Mouse (Mus musculus) kidney, embryonic 15.5 days (tissue): ENCODE results near the gene Hnrnpd. TPM values are rescaled to one million over a fixed set of nuclear protein-coding genes. Genes with fewer than 3 reads are reported as not detected.

Experiments
- ATAC-seq: fragments of 200-750 bp; cut with Nextera tagmentation; replicated peaks from 2 replicates; pipeline ENCODE4 v1.8.0; 2017; ENCODE audit warnings: moderate TSS enrichment; ENCODE audit not compliant: low FRiP score
- H3K27ac ChIP-seq: fragments of 300-500 bp; sonication (generic); 2 replicates; pipeline ENCODE4 v1.5.1; 2015; ENCODE audit warnings: mild to moderate bottlenecking, inconsistent platforms
- H3K27me3 ChIP-seq: fragments of 300-500 bp; sonication (generic); 2 replicates; pipeline ENCODE4 v1.6.1; 2015; ENCODE audit warnings: inconsistent platforms
- H3K36me3 ChIP-seq: fragments of 300-500 bp; sonication (generic); 2 replicates; pipeline ENCODE4 v1.6.1; 2015; ENCODE audit warnings: inconsistent platforms
- H3K4me1 ChIP-seq: fragments of 300-500 bp; sonication (generic); 2 replicates; pipeline ENCODE4 v1.6.1; 2015; ENCODE audit warnings: inconsistent platforms
- H3K4me2 ChIP-seq: fragments of 300-500 bp; sonication (generic); 2 replicates; pipeline ENCODE4 v1.6.1; 2015; ENCODE audit warnings: moderate library complexity, mild to moderate bottlenecking, inconsistent platforms
- H3K4me3 ChIP-seq: fragments of 300-500 bp; sonication (generic); replicated peaks from 2 replicates; pipeline ENCODE4 v1.5.1; 2015; ENCODE audit warnings: mild to moderate bottlenecking, inconsistent platforms
- H3K9ac ChIP-seq: fragments of 300-500 bp; sonication (generic); 2 replicates; pipeline ENCODE4 v1.6.1; 2015; ENCODE audit warnings: mild to moderate bottlenecking, inconsistent platforms
- H3K9me3 ChIP-seq: fragments of 300-500 bp; sonication (generic); replicated peaks from 2 replicates; pipeline ENCODE4 v1.6.1; 2016; ENCODE audit warnings: inconsistent platforms
- WGBS: fragments of 180-500 bp; shearing (Covaris S2); methylation state at CpG from one replicate; pipeline ENCODE4 v1.1.7; 2015; ENCODE audit warnings: mixed read lengths; 5-methylcytosine and 5-hydroxymethylcytosine counted together
- polyA plus RNA-seq: library from polyadenylated mRNA; unstranded; fragments of >200 nt; fragmentation: Nextera tagmentation; extraction: Ambion mirVana; gene quantifications from 2 replicates; pipeline ENCODE4 v1.2.1, GENCODE M21; 2015

The Hnrnpd gene
- polyA plus RNA-seq, 1 experiment from 2014 or later, result 231 TPM

- H3K4me3 ChIP-seq, result no peak overlapping the region
- no peaks in the 10 kb centered on the region for H3K9me3 ChIP-seq
- H3K4me2 ChIP-seq, result no peak overlapping the region
- H3K9ac ChIP-seq, result no peak overlapping the region
- WGBS, result 79% methylated on average over 7 of the region's 7 CpGs
- H3K36me3 ChIP-seq, result no peaks in the 10 kb centered on the region
- no peak overlapping the region for H3K27ac ChIP-seq
- ATAC-seq, result no peak
- no peaks in the 10 kb centered on the region for H3K4me1 ChIP-seq
- H3K27me3 ChIP-seq, result no peaks in the 10 kb centered on the region
Observed at GRCm38 (mm10) chr5:100000048-100000447, 21.3 kb upstream of the Hnrnpd start.

DNA sequence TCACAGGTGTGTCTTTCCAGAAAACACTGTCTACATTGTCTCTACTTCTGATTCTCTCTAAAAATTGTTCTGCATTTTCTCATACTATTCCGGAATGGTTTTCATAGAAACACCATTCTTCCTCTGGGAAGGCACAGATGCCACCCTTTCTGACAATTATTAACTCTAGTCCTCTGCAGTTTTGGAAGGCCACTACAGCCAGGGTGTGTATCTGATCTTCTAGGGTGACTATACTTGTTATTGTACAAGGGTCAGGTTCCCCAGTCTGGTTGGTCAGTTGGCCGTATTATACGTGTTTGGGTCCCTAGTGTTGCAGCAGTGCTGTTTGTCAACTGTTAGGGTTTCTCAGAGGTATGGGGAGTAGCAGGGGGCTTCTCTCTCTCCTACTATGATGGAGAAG, 15.9 kb upstream of the Hnrnpd start:
- Histone ChIP-seq H3K9me3 (no peaks in the 10 kb centered on the region), H3K4me2 (no peak overlapping the region), H3K4me1 (no peaks in the 10 kb centered on the region), H3K27me3 (no peaks in the 10 kb centered on the region), H3K9ac (no peak overlapping the region), H3K36me3 (no peaks in the 10 kb centered on the region), H3K4me3 (no peak overlapping the region), H3K27ac (no peak overlapping the region)
- 89% methylated on average over 3 of the region's 3 CpGs for WGBS
- ATAC-seq, result no peak

DNA sequence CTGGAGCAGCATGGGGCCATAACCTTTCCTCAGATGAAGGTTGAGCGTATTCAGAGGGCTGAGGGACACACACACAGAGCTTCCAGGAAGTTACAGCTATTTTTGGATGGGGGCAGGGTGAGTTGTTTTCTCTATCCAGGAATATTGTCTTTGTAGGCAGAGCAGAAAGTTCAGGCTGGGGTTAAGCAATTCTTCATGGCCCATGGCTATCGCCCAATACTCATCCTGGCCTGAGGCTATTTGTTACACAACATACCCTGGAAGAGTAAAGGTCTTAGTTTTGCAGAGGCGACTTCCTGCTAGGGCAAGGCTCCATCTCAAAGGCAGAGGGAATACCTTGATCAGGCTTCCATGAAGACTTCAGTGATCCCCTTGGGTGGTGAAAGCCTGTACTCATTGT, 15.4 kb upstream of the Hnrnpd start:
- H3K9me3 ChIP-seq, result no peaks in the 10 kb centered on the region
- no peak overlapping the region for H3K27ac ChIP-seq
- no peak overlapping the region for H3K4me2 ChIP-seq
- no peak overlapping the region for H3K9ac ChIP-seq
- H3K27me3 ChIP-seq, result no peaks in the 10 kb centered on the region
- WGBS, result 75% methylated on average over 3 of the region's 3 CpGs
- H3K4me1 ChIP-seq, result no peaks in the 10 kb centered on the region
- ATAC-seq, result no peak
- no peaks in the 10 kb centered on the region for H3K36me3 ChIP-seq
- H3K4me3 ChIP-seq, result no peak overlapping the region

- no peak for ATAC-seq
- H3K9ac ChIP-seq, result no peak overlapping the region
- no peak overlapping the region for H3K4me2 ChIP-seq
- no peaks in the 10 kb centered on the region; the same call in 1 of the 2 replicates for H3K36me3 ChIP-seq
- H3K27ac ChIP-seq, result no peak overlapping the region
- no peaks in the 10 kb centered on the region for H3K27me3 ChIP-seq
- H3K9me3 ChIP-seq, result no peaks in the 10 kb centered on the region
- peaks cover 8% of the 10 kb centered on the region; the same call in 1 of the 2 replicates for H3K4me1 ChIP-seq
- WGBS, result 88% methylated on average over 9 of the region's 9 CpGs
- no peak overlapping the region for H3K4me3 ChIP-seq
Observed at GRCm38 (mm10) chr5:99983452-99984061, 4.8 kb upstream of the Hnrnpd start.

DNA sequence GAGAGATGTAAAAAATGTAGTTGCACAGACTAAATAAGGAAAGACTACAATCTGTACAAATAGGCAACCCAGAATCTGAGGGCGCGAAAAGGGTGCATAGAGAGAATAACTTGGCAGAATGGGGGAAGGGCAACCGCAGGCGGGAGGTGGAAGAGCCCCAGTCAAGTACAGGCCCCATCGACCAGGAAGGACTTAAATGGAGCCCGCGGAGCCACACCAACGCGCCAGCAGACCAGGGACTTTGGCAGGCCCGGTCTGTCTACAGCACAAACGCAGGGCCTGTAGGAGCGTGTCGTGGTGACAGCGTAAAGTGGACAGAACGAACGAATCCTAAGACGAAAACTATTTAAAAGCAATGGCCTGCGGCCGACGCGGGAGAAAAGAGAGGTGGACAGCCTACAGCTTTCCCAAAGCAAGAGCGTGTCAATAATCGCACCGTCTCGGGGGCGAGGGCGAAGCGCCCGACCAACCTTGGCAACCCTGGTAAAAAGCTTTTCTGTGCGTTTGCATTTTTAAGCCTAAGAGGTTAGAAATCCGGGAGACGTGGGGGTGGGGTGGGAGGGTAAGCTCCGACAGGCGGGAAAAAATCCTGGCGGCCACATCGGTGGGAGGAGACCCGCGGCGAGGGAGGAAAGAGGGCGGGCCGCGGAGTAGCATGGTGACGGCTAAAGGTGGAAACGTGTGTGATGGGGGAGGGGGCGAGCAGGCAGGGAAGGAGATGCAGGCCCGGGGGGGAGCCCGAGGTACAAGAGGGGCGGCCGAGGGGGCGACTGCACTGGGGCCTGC, 1.0 kb downstream of the Hnrnpd start:
- Histone ChIP-seq H3K4me1 (peaks cover 35% of the 10 kb centered on the region), H3K27ac (peak overlapping the region; percentile 100), H3K9me3 (no peaks in the 10 kb centered on the region), H3K4me3 (peak overlapping the region; percentile 94), H3K36me3 (peaks cover 7% of the 10 kb centered on the region), H3K4me2 (peak overlapping the region; percentile 68), H3K27me3 (no peaks in the 10 kb centered on the region), H3K9ac (peak overlapping the region; percentile 97)
- peak; percentile 66 for ATAC-seq
- under 1% methylated on average over 50 of the region's 50 CpGs for WGBS

- peaks cover 12% of the 10 kb centered on the region for H3K36me3 ChIP-seq
- peak overlapping the region; percentile 97 for H3K9ac ChIP-seq
- H3K27ac ChIP-seq, result no peak overlapping the region
- 6% methylated on average over 8 of the region's 8 CpGs for whole genome bisulfite sequencing
- H3K9me3 ChIP-seq, result no peaks in the 10 kb centered on the region
- H3K4me3 ChIP-seq, result peak overlapping the region; percentile 94
- H3K4me1 ChIP-seq, result peaks cover 37% of the 10 kb centered on the region
- H3K27me3 ChIP-seq, result no peaks in the 10 kb centered on the region
- no peak for ATAC-seq
- peak overlapping the region; percentile 68 for H3K4me2 ChIP-seq
Observed at GRCm38 (mm10) chr5:99976334-99976955, 2.3 kb downstream of the Hnrnpd start.

DNA sequence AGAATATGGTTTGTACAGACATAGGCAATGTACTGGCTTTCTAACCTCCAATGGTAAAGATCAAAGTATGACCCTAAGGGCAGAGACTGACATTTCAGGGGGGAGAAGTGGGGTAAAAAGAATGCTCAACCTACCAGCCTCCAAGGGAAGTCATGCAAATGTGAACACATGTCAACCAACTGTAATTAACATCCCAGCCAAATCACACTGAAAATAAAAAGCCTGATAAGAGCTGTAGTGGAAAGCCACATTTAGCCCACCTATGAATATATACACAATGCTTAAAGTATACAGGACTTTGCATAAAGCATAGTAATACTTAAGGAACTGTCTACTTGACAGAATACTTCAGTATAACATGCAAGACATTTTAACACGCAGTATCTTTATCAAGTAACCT, 3.0 kb downstream of the Hnrnpd start:
- Histone ChIP-seq H3K4me2 (peak overlapping the region; percentile 68), H3K4me1 (peaks cover 37% of the 10 kb centered on the region), H3K9ac (no peak overlapping the region), H3K9me3 (no peaks in the 10 kb centered on the region), H3K27me3 (no peaks in the 10 kb centered on the region), H3K36me3 (peaks cover 14% of the 10 kb centered on the region), H3K27ac (no peak overlapping the region), H3K4me3 (peak overlapping the region; percentile 94)
- ATAC-seq, result no peak
- 63% methylated on average over 1 of the region's 1 CpGs for WGBS

GRCm38 (mm10) chr5:99975061-99975460, 3.7 kb downstream of the Hnrnpd start:
- ATAC-seq, result no peak
- no peaks in the 10 kb centered on the region for H3K27me3 ChIP-seq
- H3K9me3 ChIP-seq, result no peaks in the 10 kb centered on the region
- 52% methylated on average over 4 of the region's 4 CpGs for WGBS
- no peak overlapping the region for H3K9ac ChIP-seq
- H3K4me3 ChIP-seq, result peak overlapping the region; percentile 24
- H3K36me3 ChIP-seq, result peaks cover 20% of the 10 kb centered on the region
- peak overlapping the region; percentile 68 for H3K4me2 ChIP-seq
- H3K4me1 ChIP-seq, result peaks cover 34% of the 10 kb centered on the region
- 0 out of 2 replicates have a peak overlapping the region, but pooled peaks have one; percentile 32 for H3K27ac ChIP-seq

DNA sequence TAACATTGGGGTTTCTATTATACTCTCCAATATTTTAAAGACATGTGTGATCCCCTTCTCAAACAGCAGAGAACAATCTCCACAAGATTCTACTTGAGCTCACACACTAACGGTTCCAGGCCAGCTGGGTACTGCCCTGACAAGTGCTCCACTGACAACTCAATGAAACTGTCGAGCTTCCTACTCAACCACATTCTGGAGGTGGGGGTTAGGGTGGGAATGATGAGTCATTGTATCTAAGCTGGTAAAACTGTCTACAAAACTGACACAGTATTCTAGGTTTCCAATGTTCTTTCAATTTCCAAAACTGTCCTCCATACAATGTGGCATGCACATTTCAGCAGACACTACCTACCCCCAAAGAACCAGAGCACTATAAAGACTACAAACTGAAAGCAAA, 4.8 kb downstream of the Hnrnpd start:
- ATAC-seq, result no peak
- H3K4me2 ChIP-seq, result peak overlapping the region; percentile 68
- H3K4me3 ChIP-seq, result no peak overlapping the region; the same call in 1 of the 2 replicates
- peaks cover 26% of the 10 kb centered on the region for H3K36me3 ChIP-seq
- no peaks in the 10 kb centered on the region for H3K27me3 ChIP-seq
- peaks cover 29% of the 10 kb centered on the region for H3K4me1 ChIP-seq
- no peak overlapping the region for H3K27ac ChIP-seq
- H3K9ac ChIP-seq, result no peak overlapping the region
- H3K9me3 ChIP-seq, result no peaks in the 10 kb centered on the region
- 14% methylated on average over 2 of the region's 2 CpGs for WGBS

GRCm38 (mm10) chr5:99959960-99960359, 18.8 kb downstream of the Hnrnpd start:
- no peak for ATAC-seq
- H3K36me3 ChIP-seq, result peaks cover 60% of the 10 kb centered on the region
- H3K4me2 ChIP-seq, result no peak overlapping the region
- H3K9ac ChIP-seq, result no peak overlapping the region
- no peaks in the 10 kb centered on the region for H3K9me3 ChIP-seq
- no peaks in the 10 kb centered on the region for H3K27me3 ChIP-seq
- no peak overlapping the region for H3K27ac ChIP-seq
- WGBS, result 82% methylated on average over 2 of the region's 2 CpGs
- no peak overlapping the region for H3K4me3 ChIP-seq
- H3K4me1 ChIP-seq, result no peaks in the 10 kb centered on the region

- no peak for ATAC-seq
- no peak overlapping the region for H3K4me2 ChIP-seq
- H3K36me3 ChIP-seq, result peaks cover 61% of the 10 kb centered on the region
- H3K4me1 ChIP-seq, result no peaks in the 10 kb centered on the region
- H3K9ac ChIP-seq, result no peak overlapping the region
- no peak overlapping the region for H3K27ac ChIP-seq
- no peak overlapping the region for H3K4me3 ChIP-seq
- WGBS, result 80% methylated on average over 2 of the region's 2 CpGs
- no peaks in the 10 kb centered on the region for H3K27me3 ChIP-seq
- no peaks in the 10 kb centered on the region for H3K9me3 ChIP-seq
Observed at GRCm38 (mm10) chr5:99959236-99959936, 19.4 kb downstream of the Hnrnpd start.

- H3K4me2 ChIP-seq, result no peak overlapping the region
- WGBS, result 90% methylated on average over 1 of the region's 1 CpGs
- peaks cover 55% of the 10 kb centered on the region for H3K36me3 ChIP-seq
- ATAC-seq, result no peak
- H3K27me3 ChIP-seq, result no peaks in the 10 kb centered on the region
- H3K9ac ChIP-seq, result no peak overlapping the region
- H3K4me1 ChIP-seq, result no peaks in the 10 kb centered on the region
- H3K9me3 ChIP-seq, result no peaks in the 10 kb centered on the region
- no peak overlapping the region for H3K27ac ChIP-seq
- H3K4me3 ChIP-seq, result no peak overlapping the region
Observed at GRCm38 (mm10) chr5:99958666-99959065, 20.1 kb downstream of the Hnrnpd start.
